Mouse (Mus musculus): ENCODE data around the gene Abcf2. TPM values are rescaled to one million over a fixed set of nuclear protein-coding genes. Genes with fewer than 3 reads are reported as not detected.
A peak's percentile ranks its signal among the peaks of the same experiment; 100 is the strongest.

Gene Abcf2
- 100 to 1,000 TPM; 114 to 132 (median 122) TPM for total RNA-seq (2022)

GRCm38 (mm10) chr5:24577183-24577929 is at the start of gene Abcf2:
Gene Abcf2 (minus strand): TSS chr5:24577467.
- DNase-seq (ENCODE audit: low spot score in 2 of 2) = peak; percentile 99 to 100

GRCm38 (mm10) chr5:24624822-24625120 is 47.5 kb upstream of the Abcf2 start:
- DNase-seq (ENCODE audit: low spot score in 2 of 2) = no peak

- DNase-seq (ENCODE audit: low spot score in 2 of 2) = no peak
Observed at GRCm38 (mm10) chr5:24623986-24624821, 46.9 kb upstream of the Abcf2 start, which contains the start of gene Smarcd3. Gene Smarcd3 (minus strand): TSS chr5:24624411.

- DNase-seq (ENCODE audit: low spot score in 2 of 2) = no peak
Observed at GRCm38 (mm10) chr5:24623041-24623985, 46.0 kb upstream of the Abcf2 start.

- no peak for DNase-seq (ENCODE audit: low spot score in 2 of 2)
Observed at GRCm38 (mm10) chr5:24622386-24623040, 45.2 kb upstream of the Abcf2 start.

- DNase-seq (ENCODE audit: low spot score in 2 of 2) = no peak
Observed at GRCm38 (mm10) chr5:24620626-24621025, 43.4 kb upstream of the Abcf2 start.

GRCm38 (mm10) chr5:24620116-24620515 is 42.8 kb upstream of the Abcf2 start:
- DNase-seq (ENCODE audit: low spot score in 2 of 2) = no peak

- DNase-seq (ENCODE audit: low spot score in 2 of 2) = no peak
Observed at GRCm38 (mm10) chr5:24618921-24619320, 41.7 kb upstream of the Abcf2 start.

- no peak for DNase-seq (ENCODE audit: low spot score in 2 of 2)
Observed at GRCm38 (mm10) chr5:24615097-24615496, 37.8 kb upstream of the Abcf2 start.

GRCm38 (mm10) chr5:24612302-24612649 is 35.0 kb upstream of the Abcf2 start:
- DNase-seq (ENCODE audit: low spot score in 2 of 2) = no peak

- no peak for DNase-seq (ENCODE audit: low spot score in 2 of 2)
Observed at GRCm38 (mm10) chr5:24611366-24612301, 34.4 kb upstream of the Abcf2 start.

- DNase-seq (ENCODE audit: low spot score in 2 of 2) = no peak
Observed at GRCm38 (mm10) chr5:24609388-24609787, 32.1 kb upstream of the Abcf2 start.

GRCm38 (mm10) chr5:24605980-24606665 is 28.9 kb upstream of the Abcf2 start:
- DNase-seq (ENCODE audit: low spot score in 2 of 2) = no peak

GRCm38 (mm10) chr5:24605321-24605979 is 28.2 kb upstream of the Abcf2 start:
- DNase-seq (ENCODE audit: low spot score in 2 of 2) = no peak

- DNase-seq (ENCODE audit: low spot score in 2 of 2) = peak; percentile 86 to 88
Observed at GRCm38 (mm10) chr5:24604656-24605100, 27.4 kb upstream of the Abcf2 start.

GRCm38 (mm10) chr5:24604080-24604655 is 26.9 kb upstream of the Abcf2 start:
- no peak for DNase-seq (ENCODE audit: low spot score in 2 of 2)

- DNase-seq (ENCODE audit: low spot score in 2 of 2) = no peak
Observed at GRCm38 (mm10) chr5:24603431-24604010, 26.3 kb upstream of the Abcf2 start.

GRCm38 (mm10) chr5:24602751-24603343 is 25.6 kb upstream of the Abcf2 start:
- DNase-seq (ENCODE audit: low spot score in 2 of 2) = peak; percentile 87 to 88
